Mouse (Mus musculus): ENCODE results near the gene Npas3. TPM values are rescaled to one million over a fixed set of nuclear protein-coding genes. Genes with fewer than 3 reads are reported as not detected.
"Not testable (repeated sequence)": the region's sequence is repeated elsewhere in the genome, so short reads cannot be mapped to it uniquely, and the experiment has no call there.

Npas3 gene
- polyA plus RNA-seq, 1 experiment from 2014 or later: 31.3 TPM

DNA sequence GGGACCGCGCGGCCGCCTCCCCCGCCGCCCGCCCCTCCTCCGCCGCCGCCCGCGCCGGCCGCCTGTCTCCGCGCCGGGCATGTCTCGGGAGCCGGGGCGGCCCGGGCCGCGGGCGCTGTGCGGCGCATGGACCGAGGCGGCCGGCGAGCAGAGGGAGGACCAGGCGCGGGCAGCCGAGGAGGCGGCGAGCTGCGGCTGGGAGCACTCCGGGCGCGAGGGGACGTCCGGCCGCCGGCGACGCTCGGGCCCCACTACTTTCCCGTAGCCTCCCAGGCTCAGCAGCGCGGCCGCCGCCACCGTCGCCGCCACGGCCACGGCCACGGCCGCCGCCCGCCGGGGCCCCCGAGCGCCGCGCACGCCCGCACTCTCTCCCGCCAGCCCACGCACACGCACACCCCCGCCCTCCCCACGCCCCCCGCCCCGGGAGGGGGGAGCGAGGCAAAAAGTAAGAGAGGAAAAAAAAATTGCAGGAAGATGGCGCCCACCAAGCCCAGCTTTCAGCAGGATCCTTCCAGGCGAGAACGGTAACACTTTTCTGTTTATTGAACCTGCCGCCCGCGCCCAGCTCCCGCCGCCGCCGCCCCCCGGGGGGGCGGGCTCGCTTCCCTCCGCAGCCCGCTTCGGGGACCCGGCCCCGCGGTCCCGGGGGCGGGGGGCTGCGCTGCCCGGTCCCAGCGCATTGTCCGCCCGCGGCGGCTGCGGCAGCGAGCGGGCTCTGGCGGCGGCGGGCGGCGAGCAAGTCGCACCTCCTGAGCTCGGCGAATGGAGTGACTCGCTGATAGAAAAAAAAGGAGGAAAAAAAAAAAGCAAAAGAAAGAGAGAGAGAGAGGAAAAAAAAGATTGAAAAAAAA lies 4.3 kb downstream of the Npas3 start:
- peak overlapping the region; percentile 93 for H3K27ac ChIP-seq
- no peaks in the 10 kb centered on the region for H3K9me3 ChIP-seq
- peaks cover 44% of the 10 kb centered on the region for H3K4me1 ChIP-seq
- peak overlapping the region; percentile 78 for H3K4me2 ChIP-seq
- no peaks in the 10 kb centered on the region for H3K36me3 ChIP-seq (replicated peaks)
- peak overlapping the region; percentile 76 for H3K4me3 ChIP-seq
- H3K9ac ChIP-seq: peak overlapping the region; percentile 91
- under 1% methylated on average over 102 of the region's 115 CpGs for WGBS
- no peaks in the 10 kb centered on the region for H3K27me3 ChIP-seq (replicated peaks)
- ATAC-seq (replicated peaks): peak; percentile 59

DNA sequence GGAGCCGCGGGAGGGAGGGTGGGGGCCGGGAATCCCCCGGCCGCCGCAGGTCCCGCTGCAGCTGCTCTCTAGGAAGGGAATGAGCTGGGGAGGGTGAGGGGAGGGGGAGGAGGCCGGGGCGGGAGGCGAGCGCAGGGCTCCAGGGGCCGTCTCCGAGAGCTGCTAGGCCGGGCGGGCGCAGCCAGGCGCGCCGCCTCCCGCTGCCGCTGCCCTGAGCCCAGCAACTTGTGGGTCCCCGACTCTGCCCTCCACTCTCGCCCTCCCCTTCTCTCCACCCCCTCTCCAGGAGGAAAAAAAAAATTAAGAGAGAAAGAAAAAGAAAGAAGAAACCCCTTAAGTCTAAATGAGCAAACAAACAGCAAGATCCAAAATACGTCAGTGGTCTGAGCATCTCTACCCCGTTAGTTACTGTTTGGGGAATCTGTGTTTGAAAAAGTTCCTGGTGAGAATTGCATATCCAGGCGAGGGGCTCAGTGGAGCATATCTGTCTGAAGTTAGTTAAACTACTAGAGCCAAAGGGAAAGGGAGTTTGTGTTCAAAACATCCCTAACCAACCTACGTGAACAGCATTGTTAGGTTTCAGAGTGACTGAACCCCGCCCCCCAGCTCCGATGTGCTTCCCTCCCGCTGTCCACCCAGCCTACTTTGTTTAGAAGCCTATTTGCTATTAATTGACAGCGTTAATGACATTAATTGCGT lies 5.1 kb downstream of the Npas3 start:
- ATAC-seq (replicated peaks): peak; percentile 51; the same call in 1 of the 2 replicates
- Histone ChIP-seq H3K4me3 (peak overlapping the region; percentile 76), H3K9ac (peak overlapping the region; percentile 91), H3K4me2 (peak overlapping the region; percentile 78), H3K4me1 (peaks cover 42% of the 10 kb centered on the region), H3K36me3 (replicated peaks) (no peaks in the 10 kb centered on the region), H3K27ac (peak overlapping the region; percentile 93), H3K27me3 (replicated peaks) (no peaks in the 10 kb centered on the region), H3K9me3 (no peaks in the 10 kb centered on the region)
- WGBS: 1% methylated on average over 29 of the region's 32 CpGs

DNA sequence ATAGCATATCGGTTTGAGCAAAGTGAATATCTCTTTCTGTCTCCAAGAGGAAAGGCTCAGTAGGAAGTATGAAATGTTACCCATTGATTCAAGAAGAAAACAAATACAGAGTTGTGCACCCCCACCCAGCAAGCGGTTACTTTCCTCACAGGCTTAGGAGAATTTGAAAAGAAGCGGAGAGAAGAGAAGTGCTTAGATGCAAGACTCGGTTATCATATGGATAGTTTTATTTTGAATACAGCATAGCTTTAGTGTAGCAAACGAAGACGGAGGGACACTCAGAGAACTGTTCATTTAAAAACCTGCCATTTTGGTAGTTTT lies 5.6 kb downstream of the Npas3 start:
- Histone ChIP-seq H3K4me1 (peaks cover 37% of the 10 kb centered on the region), H3K27ac (peak overlapping the region; percentile 93), H3K36me3 (replicated peaks) (no peaks in the 10 kb centered on the region), H3K9ac (peak overlapping the region; percentile 91; the same call in 1 of the 2 replicates), H3K27me3 (replicated peaks) (no peaks in the 10 kb centered on the region), H3K4me3 (peak overlapping the region; percentile 76), H3K4me2 (peak overlapping the region; percentile 78), H3K9me3 (no peaks in the 10 kb centered on the region)
- ATAC-seq (replicated peaks): no peak
- 2% methylated on average over 6 of the region's 6 CpGs for WGBS

DNA sequence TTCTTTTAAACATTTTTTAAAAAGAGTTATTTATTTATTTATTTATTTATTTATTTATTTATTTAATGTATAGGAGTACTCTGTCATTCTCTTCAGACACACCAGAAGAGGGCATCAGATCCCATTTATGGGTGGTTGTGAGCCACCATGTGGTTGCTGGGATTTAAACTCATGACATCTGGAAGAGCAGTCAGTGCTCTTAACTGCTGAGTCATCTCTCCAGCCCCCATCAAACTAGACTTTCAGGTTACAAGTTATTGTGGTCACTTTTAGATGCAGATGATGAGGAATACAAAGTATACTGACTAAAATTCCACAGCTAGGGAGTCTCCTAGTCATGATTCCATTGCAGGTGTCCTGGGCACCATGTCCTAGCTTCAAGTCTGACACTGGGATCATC lies 26.0 kb downstream of the Npas3 start:
- not testable (repeated sequence) for H3K4me1 ChIP-seq; H3K4me2 ChIP-seq; H3K27me3 ChIP-seq (replicated peaks); H3K9ac ChIP-seq; H3K9me3 ChIP-seq; H3K27ac ChIP-seq; ATAC-seq (replicated peaks); H3K4me3 ChIP-seq; H3K36me3 ChIP-seq (replicated peaks)

DNA sequence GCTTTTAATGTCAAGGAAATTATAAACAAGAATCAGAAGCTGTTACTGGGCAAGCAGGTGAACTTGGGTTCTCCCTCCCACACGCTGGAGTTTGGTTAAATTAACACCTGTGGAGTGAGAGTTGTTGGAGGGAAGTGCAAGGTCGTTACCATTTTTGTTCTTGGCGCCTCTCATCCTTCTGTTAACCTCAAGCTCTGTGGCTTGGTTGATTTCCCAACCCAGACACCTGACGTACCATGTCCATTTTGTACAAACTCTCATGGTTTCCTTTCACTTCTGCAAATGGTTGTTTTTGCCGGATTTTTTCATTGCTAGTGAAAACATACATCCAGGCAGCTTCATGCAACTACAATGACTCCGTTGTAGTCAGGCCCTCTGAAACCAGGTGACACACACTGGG lies 28.9 kb downstream of the Npas3 start:
- Histone ChIP-seq H3K9ac (no peak overlapping the region), H3K4me2 (no peak overlapping the region), H3K9me3 (no peaks in the 10 kb centered on the region), H3K36me3 (replicated peaks) (no peaks in the 10 kb centered on the region), H3K4me1 (no peaks in the 10 kb centered on the region), H3K27me3 (replicated peaks) (no peaks in the 10 kb centered on the region), H3K4me3 (no peak overlapping the region), H3K27ac (no peak overlapping the region)
- no peak for ATAC-seq (replicated peaks)
- WGBS: 87% methylated on average over 6 of the region's 6 CpGs

DNA sequence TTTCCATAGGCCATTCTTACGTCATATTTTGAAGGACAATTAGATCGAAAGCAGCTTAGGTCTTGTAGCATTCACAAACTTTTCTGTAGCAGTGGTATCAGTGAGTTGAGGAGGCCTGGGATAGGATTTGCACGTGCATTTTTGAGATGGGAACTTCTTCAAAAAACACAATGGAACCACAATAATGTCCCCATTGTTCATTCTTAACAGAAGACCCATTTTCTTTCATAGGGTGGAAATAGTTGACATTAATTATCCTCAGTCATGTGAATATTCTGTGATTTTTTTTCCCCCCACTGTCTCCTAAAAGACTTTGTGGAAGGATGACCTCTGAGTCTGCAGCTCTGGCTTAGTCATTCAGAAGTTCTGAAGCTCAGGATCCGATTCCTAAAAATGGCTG lies 41.9 kb downstream of the Npas3 start:
- Histone ChIP-seq H3K4me3 (no peak overlapping the region), H3K27me3 (replicated peaks) (no peaks in the 10 kb centered on the region), H3K9me3 (no peaks in the 10 kb centered on the region), H3K4me1 (peaks cover 16% of the 10 kb centered on the region), H3K27ac (no peak overlapping the region), H3K4me2 (no peak overlapping the region), H3K36me3 (replicated peaks) (no peaks in the 10 kb centered on the region), H3K9ac (no peak overlapping the region)
- 63% methylated on average over 4 of the region's 4 CpGs for WGBS
- no peak for ATAC-seq (replicated peaks)

DNA sequence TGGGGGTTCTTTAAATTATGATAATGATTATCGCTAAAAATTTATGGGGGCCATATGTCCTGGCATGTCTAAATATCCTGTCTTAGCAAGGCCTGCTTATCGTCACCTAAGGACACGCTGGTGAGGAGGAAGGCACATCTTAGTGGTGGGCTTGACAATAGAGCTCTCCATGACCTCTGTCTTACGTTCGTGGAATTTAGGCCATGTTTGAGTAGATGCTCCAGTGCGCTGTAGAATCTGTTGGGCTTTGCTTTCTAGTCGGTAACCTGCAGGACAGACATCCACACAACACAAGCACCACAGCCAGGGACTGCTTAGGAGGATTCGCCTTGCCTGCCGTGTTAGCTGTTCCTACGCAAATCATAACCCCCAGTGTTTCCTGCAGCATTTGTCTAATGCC lies 42.4 kb downstream of the Npas3 start:
- Histone ChIP-seq H3K9me3 (no peaks in the 10 kb centered on the region), H3K4me3 (no peak overlapping the region), H3K36me3 (replicated peaks) (no peaks in the 10 kb centered on the region), H3K9ac (no peak overlapping the region), H3K4me2 (no peak overlapping the region), H3K27me3 (replicated peaks) (no peaks in the 10 kb centered on the region), H3K27ac (no peak overlapping the region), H3K4me1 (peaks cover 16% of the 10 kb centered on the region)
- no peak for ATAC-seq (replicated peaks)
- 89% methylated on average over 10 of the region's 10 CpGs for WGBS

DNA sequence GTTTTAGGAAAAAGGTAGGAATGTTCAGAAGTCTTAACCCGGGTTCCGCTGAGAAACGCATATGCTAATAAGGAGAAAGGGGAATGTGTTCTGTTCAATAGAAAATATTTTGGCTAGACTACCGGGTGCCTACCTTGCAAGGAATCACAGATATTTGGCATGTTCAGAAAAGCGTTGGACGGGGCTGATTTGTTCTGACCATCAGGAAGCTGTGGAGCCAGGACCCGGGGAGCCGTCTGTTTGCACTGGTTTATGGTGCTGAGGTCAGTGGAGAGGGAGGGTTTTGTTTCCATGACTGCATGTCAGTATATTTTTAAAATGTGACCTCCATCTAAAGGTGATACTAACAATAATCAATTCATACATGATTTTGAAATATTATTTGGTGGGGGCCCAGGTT lies 43.5 kb downstream of the Npas3 start:
- no peaks in the 10 kb centered on the region for H3K9me3 ChIP-seq
- peak overlapping the region; percentile 69 for H3K27ac ChIP-seq
- H3K27me3 ChIP-seq (replicated peaks): no peaks in the 10 kb centered on the region
- peaks cover 16% of the 10 kb centered on the region for H3K4me1 ChIP-seq
- 45% methylated on average over 8 of the region's 8 CpGs for WGBS
- ATAC-seq (replicated peaks): no peak
- H3K36me3 ChIP-seq (replicated peaks): no peaks in the 10 kb centered on the region
- peak overlapping the region; percentile 17; the same call in 1 of the 2 replicates for H3K4me2 ChIP-seq
- no peak overlapping the region for H3K9ac ChIP-seq
- no peak overlapping the region for H3K4me3 ChIP-seq

DNA sequence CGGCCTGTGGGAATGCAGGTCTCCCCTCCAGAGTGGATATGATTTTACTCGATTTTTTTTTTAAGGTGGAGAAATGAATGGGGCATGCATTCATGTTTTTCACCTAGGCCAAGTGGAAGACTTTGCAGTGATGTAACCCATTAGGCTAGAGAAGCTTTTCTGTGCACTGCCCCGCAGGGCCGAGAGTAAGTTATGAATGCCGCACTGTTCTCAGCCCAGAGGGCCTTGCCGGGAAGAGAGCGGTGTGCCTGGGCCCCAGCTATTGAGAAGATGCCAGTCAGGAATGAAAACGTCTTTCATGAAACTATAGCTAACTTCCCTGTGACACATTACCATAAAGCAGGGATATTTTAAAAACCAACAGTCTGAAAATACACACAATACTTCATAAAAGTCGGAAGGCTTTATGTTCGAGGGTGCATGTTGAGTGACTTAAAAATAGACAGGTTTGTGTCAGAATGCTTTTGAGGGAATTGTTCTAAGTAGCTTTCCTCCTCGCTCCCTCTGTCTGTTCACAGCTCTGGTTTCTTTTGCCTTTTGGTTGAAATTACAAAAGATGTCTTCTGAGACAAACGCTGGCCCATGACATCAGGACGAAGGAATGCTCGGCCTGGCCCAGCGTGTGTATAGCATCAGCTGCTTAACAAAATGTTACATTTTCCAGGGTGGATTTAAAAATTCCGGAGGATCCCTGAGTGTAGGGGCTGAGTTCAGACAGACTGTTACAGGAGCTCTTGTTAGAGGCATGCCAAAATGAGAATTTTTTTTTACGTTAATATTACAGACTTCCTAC lies 44.2 kb downstream of the Npas3 start:
- no peaks in the 10 kb centered on the region for H3K27me3 ChIP-seq (replicated peaks)
- H3K4me3 ChIP-seq: no peak overlapping the region
- H3K9me3 ChIP-seq: no peaks in the 10 kb centered on the region
- no peak overlapping the region for H3K9ac ChIP-seq
- WGBS: 13% methylated on average over 17 of the region's 17 CpGs
- peak overlapping the region; percentile 69 for H3K27ac ChIP-seq
- H3K4me2 ChIP-seq: peak overlapping the region; percentile 17; the same call in 1 of the 2 replicates
- H3K36me3 ChIP-seq (replicated peaks): no peaks in the 10 kb centered on the region
- peaks cover 16% of the 10 kb centered on the region for H3K4me1 ChIP-seq
- ATAC-seq (replicated peaks): peak; percentile 88

DNA sequence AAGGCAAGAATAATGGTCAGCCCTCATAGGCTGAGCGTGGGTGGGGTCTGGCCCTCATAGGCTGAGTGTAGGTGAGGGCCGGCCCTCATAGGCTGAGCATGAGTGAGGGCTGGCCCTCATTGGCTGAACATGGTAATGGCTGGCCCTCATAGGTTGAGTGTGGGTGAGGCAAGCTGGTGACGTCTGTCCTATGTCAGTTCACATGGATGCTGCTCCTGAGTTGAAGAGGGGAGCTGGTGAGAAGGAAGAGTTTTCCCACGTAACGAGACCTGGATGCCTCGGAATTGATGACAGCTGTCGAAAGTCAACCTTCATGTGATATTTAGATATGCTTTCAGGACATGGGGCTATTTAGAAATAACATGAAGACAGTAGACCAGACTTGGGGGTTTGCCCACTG lies 45.5 kb downstream of the Npas3 start:
- Histone ChIP-seq H3K27me3 (replicated peaks) (no peaks in the 10 kb centered on the region), H3K4me3 (no peak overlapping the region), H3K4me1 (peaks cover 29% of the 10 kb centered on the region), H3K9ac (no peak overlapping the region), H3K27ac (no peak overlapping the region), H3K9me3 (no peaks in the 10 kb centered on the region), H3K36me3 (replicated peaks) (no peaks in the 10 kb centered on the region), H3K4me2 (no peak overlapping the region)
- 96% methylated on average over 7 of the region's 7 CpGs for WGBS
- no peak for ATAC-seq (replicated peaks)

DNA sequence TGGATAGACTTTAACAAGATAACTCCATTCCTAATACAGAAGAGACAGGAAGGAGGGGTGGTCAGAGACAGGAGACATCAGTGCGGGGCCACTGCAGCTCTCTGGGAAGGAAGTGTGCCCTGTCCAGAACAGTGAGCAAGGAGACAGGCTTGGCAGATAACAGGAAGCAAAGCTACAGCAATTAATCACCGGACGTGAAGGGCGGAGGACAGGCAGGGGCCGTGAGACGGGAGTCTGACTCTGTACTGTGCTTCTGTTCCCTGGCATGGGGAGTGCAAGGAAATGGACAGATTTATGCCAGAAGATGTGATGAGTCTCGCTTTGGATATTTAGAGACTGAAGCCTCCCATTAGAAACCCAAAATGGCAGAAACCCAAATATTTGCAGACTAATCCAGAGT lies 47.3 kb downstream of the Npas3 start:
- 66% methylated on average over 7 of the region's 7 CpGs for WGBS
- no peak overlapping the region for H3K4me2 ChIP-seq
- H3K4me3 ChIP-seq: no peak overlapping the region
- no peak overlapping the region for H3K9ac ChIP-seq
- H3K9me3 ChIP-seq: no peaks in the 10 kb centered on the region
- H3K27me3 ChIP-seq (replicated peaks): no peaks in the 10 kb centered on the region
- peaks cover 31% of the 10 kb centered on the region for H3K4me1 ChIP-seq
- no peaks in the 10 kb centered on the region for H3K36me3 ChIP-seq (replicated peaks)
- H3K27ac ChIP-seq: no peak overlapping the region
- ATAC-seq (replicated peaks): no peak

Measured in midbrain, embryonic 15.5 days (tissue).